Mouse (Mus musculus): Measurements from ENCODE around the gene Itih1. TPM values are rescaled to one million over a fixed set of nuclear protein-coding genes. Genes with fewer than 3 reads are reported as not detected.

Itih1 gene
- total and polyA plus RNA-seq, 3 experiments, result not detected

- no peaks in the 10 kb centered on the region for H3K79me2 ChIP-seq (replicated peaks; ENCODE audit: control insufficient read depth, extremely low read depth, insufficient read depth, poor library complexity, severe bottlenecking)
- DNase-seq (ENCODE audit: extremely low read depth), result no peak
- no peak overlapping the region for H3K4me2 ChIP-seq (ENCODE audit: insufficient read depth, low read depth, poor library complexity, severe bottlenecking)
- no peaks in the 10 kb centered on the region for H3K9me3 ChIP-seq (replicated peaks; ENCODE audit: low read length)
- no peak overlapping the region for H3K27ac ChIP-seq (ENCODE audit: insufficient read depth, low read depth)
- no peak overlapping the region for H3K4me3 ChIP-seq (replicated peaks in 1 of 3; ENCODE audit: low read depth in 2 of 3, low read length in 2 of 3, poor library complexity in 1 of 3)
- dilution Hi-C loops (cut with MboI; ENCODE audit: extremely low pct_ligation_motif_present, extremely low pct_unique_long_range_greater_than_20kb, low sequenced_read_pairs), result no loop called here
- H3K27me3 ChIP-seq (replicated peaks), result no peaks in the 10 kb centered on the region
- no peak overlapping the region for H3K9ac ChIP-seq (ENCODE audit: insufficient read depth, low read depth)
- no peak for TF ChIP-seq RCOR1 (conservative IDR thresholded peaks at IDR 0.05; ENCODE audit: low read depth, low read length)
- TF ChIP-seq IRF4 (IDR thresholded peaks at IDR 0.05; ENCODE audit: low read depth, low read length), result no peak
- no peak for TF ChIP-seq ZNF384 (IDR thresholded peaks at IDR 0.05; ENCODE audit: low read depth, low read length)
- peaks cover 22 to 68% of the 10 kb centered on the region in 2 experiments for H3K36me3 ChIP-seq (replicated peaks in 1 of 2; ENCODE audit: control insufficient read depth in 1 of 2, insufficient read depth in 1 of 2, low read length in 1 of 2)
- in situ Hi-C loops (cut with MboI; ENCODE audit: low pct_ligation_motif_present, low pct_unique_long_range_greater_than_20kb, low sequenced_read_pairs), result no loop called here
- H3K4me1 ChIP-seq (ENCODE audit: control insufficient read depth in 1 of 2, insufficient read depth in 2 of 2), result no peaks in the 10 kb centered on the region
Observed at GRCm38 (mm10) chr14:30974204-30974603, 31.1 kb upstream of the Itih1 start.

DNA sequence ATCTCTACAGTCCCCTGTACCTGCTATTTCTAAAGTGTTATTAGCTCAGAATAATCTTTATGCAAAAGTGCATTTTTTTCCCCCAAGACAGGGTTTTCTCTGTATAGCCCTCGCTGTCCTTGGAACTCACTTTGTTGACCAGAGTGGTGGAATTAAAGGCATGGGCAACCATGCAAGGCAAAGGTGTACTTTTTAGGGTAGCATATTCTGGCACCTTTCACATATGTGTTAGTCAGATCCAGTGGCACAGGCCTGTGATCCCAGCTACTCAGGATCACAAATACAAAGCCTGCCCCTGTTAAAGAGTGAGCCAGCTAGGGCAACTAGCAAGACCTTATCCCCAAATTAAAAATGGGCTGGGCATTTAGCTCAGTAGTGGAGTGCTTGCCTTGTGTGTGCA is 17.3 kb upstream of the Itih1 start:
- dilution Hi-C loops (cut with MboI; ENCODE audit: extremely low pct_ligation_motif_present, extremely low pct_unique_long_range_greater_than_20kb, low sequenced_read_pairs) (no loop called here), in situ Hi-C loops (cut with MboI; ENCODE audit: low pct_ligation_motif_present, low pct_unique_long_range_greater_than_20kb, low sequenced_read_pairs) (no loop called here)
- Histone ChIP-seq H3K4me1 (ENCODE audit: control insufficient read depth in 1 of 2, insufficient read depth in 2 of 2) (peaks cover 0 to 6% of the 10 kb centered on the region in 2 experiments; a peak in 1 of 4 replicates), H3K9me3 (replicated peaks; ENCODE audit: low read length) (no peaks in the 10 kb centered on the region), H3K27me3 (replicated peaks) (no peaks in the 10 kb centered on the region), H3K4me2 (ENCODE audit: insufficient read depth, low read depth, poor library complexity, severe bottlenecking) (no peak overlapping the region), H3K27ac (ENCODE audit: insufficient read depth, low read depth) (no peak overlapping the region), H3K36me3 (replicated peaks in 1 of 2; ENCODE audit: control insufficient read depth in 1 of 2, insufficient read depth in 1 of 2, low read length in 1 of 2) (peaks cover 18 to 58% of the 10 kb centered on the region in 2 experiments), H3K79me2 (replicated peaks; ENCODE audit: control insufficient read depth, extremely low read depth, insufficient read depth, poor library complexity, severe bottlenecking) (no peaks in the 10 kb centered on the region), H3K9ac (ENCODE audit: insufficient read depth, low read depth) (no peak overlapping the region), H3K4me3 (replicated peaks in 1 of 3; ENCODE audit: low read depth in 2 of 3, low read length in 2 of 3, poor library complexity in 1 of 3) (no peak overlapping the region)
- DNase-seq (ENCODE audit: extremely low read depth), result no peak
- TF ChIP-seq JUND (conservative IDR thresholded peaks at IDR 0.05; ENCODE audit: low read depth, low read length), result no peak

- TF ChIP-seq JUN (IDR thresholded peaks at IDR 0.05; ENCODE audit: insufficient read depth, low read depth, low read length), result no peak
- in situ Hi-C loops (cut with MboI; ENCODE audit: low pct_ligation_motif_present, low pct_unique_long_range_greater_than_20kb, low sequenced_read_pairs) (no loop called here), dilution Hi-C loops (cut with MboI; ENCODE audit: extremely low pct_ligation_motif_present, extremely low pct_unique_long_range_greater_than_20kb, low sequenced_read_pairs) (no loop called here)
- Histone ChIP-seq H3K27ac (ENCODE audit: insufficient read depth, low read depth) (no peak overlapping the region), H3K4me1 (ENCODE audit: control insufficient read depth in 1 of 2, insufficient read depth in 2 of 2) (peaks cover 0 to 7% of the 10 kb centered on the region in 2 experiments; a peak in 1 of 4 replicates), H3K9me3 (replicated peaks; ENCODE audit: low read length) (no peaks in the 10 kb centered on the region), H3K36me3 (replicated peaks in 1 of 2; ENCODE audit: control insufficient read depth in 1 of 2, insufficient read depth in 1 of 2, low read length in 1 of 2) (peaks cover 23 to 56% of the 10 kb centered on the region in 2 experiments), H3K27me3 (replicated peaks) (no peaks in the 10 kb centered on the region), H3K4me2 (ENCODE audit: insufficient read depth, low read depth, poor library complexity, severe bottlenecking) (no peak overlapping the region), H3K79me2 (replicated peaks; ENCODE audit: control insufficient read depth, extremely low read depth, insufficient read depth, poor library complexity, severe bottlenecking) (no peaks in the 10 kb centered on the region), H3K9ac (ENCODE audit: insufficient read depth, low read depth) (no peak overlapping the region), H3K4me3 (replicated peaks in 1 of 3; ENCODE audit: low read depth in 2 of 3, low read length in 2 of 3, poor library complexity in 1 of 3) (no peak overlapping the region)
- no peak for DNase-seq (ENCODE audit: extremely low read depth)
Observed at GRCm38 (mm10) chr14:30959031-30959430, 15.9 kb upstream of the Itih1 start.

DNA sequence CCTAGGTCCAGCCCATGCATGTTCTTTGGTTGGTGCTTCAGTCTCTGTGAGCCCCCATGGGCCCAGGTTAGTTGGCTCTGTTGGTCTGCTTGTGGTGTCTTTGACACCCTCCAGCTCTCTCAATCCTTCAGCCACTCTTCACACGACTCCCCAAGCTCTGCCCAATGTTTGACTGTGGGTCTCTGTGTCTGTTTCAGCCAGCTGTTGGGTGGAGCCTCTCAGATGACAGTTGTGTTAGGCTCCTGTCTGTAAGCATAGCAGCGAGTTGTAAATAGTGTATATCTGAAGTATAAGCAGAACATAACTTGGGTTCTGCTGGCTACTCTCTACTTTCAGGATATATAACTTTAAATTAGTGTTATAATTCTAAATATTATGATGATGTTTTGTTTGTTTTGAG is 15.4 kb upstream of the Itih1 start:
- Histone ChIP-seq H3K4me2 (ENCODE audit: insufficient read depth, low read depth, poor library complexity, severe bottlenecking) (no peak overlapping the region), H3K9ac (ENCODE audit: insufficient read depth, low read depth) (no peak overlapping the region), H3K27ac (ENCODE audit: insufficient read depth, low read depth) (no peak overlapping the region), H3K27me3 (replicated peaks) (no peaks in the 10 kb centered on the region), H3K79me2 (replicated peaks; ENCODE audit: control insufficient read depth, extremely low read depth, insufficient read depth, poor library complexity, severe bottlenecking) (no peaks in the 10 kb centered on the region), H3K4me3 (replicated peaks in 1 of 3; ENCODE audit: low read depth in 2 of 3, low read length in 2 of 3, poor library complexity in 1 of 3) (no peak overlapping the region), H3K4me1 (ENCODE audit: control insufficient read depth in 1 of 2, insufficient read depth in 2 of 2) (peaks cover 0 to 12% of the 10 kb centered on the region in 2 experiments; a peak in 2 of 4 replicates), H3K9me3 (replicated peaks; ENCODE audit: low read length) (no peaks in the 10 kb centered on the region), H3K36me3 (replicated peaks in 1 of 2; ENCODE audit: control insufficient read depth in 1 of 2, insufficient read depth in 1 of 2, low read length in 1 of 2) (peaks cover 27 to 56% of the 10 kb centered on the region in 2 experiments)
- in situ Hi-C loops (cut with MboI; ENCODE audit: low pct_ligation_motif_present, low pct_unique_long_range_greater_than_20kb, low sequenced_read_pairs) (no loop called here), dilution Hi-C loops (cut with MboI; ENCODE audit: extremely low pct_ligation_motif_present, extremely low pct_unique_long_range_greater_than_20kb, low sequenced_read_pairs) (no loop called here)
- TF ChIP-seq ZKSCAN1 (IDR thresholded peaks at IDR 0.05; ENCODE audit: borderline replicate concordance, low read depth, low read length) (no peak), POLR2AphosphoS2 (IDR thresholded peaks at IDR 0.05; ENCODE audit: low read depth, low read length) (no peak), RCOR1 (conservative IDR thresholded peaks at IDR 0.05; ENCODE audit: low read depth, low read length) (no peak), CHD2 (IDR thresholded peaks at IDR 0.05; ENCODE audit: low read length) (no peak), POLR2A (IDR thresholded peaks at IDR 0.05; ENCODE audit: low read depth, low read length) (no peak), RAD21 (IDR thresholded peaks at IDR 0.05; ENCODE audit: low read depth, low read length) (no peak), NRF1 (IDR thresholded peaks at IDR 0.05; ENCODE audit: low read depth, low read length) (no peak), MXI1 (IDR thresholded peaks at IDR 0.05; ENCODE audit: low read depth, low read length) (no peak)
- DNase-seq (ENCODE audit: extremely low read depth), result no peak
